Mouse (Mus musculus): ENCODE measurements around the gene Pigu. TPM values are rescaled to one million over a fixed set of nuclear protein-coding genes. Genes with fewer than 3 reads are reported as not detected.

Gene Pigu
- polyA plus RNA-seq, 1 experiment from 2014 or later, result 51.9 TPM

- H3K4me1 ChIP-seq (replicated peaks; ENCODE audit: insufficient read depth, low read length), result no peaks in the 10 kb centered on the region
- H3K9ac ChIP-seq (ENCODE audit: low read depth, low read length), result no peak overlapping the region
- TF ChIP-seq CTCF (IDR thresholded peaks at IDR 0.05; ENCODE audit: low read depth), result no peak
- H3K9me3 ChIP-seq (replicated peaks; ENCODE audit: low read length), result no peaks in the 10 kb centered on the region
- ATAC-seq (replicated peaks; ENCODE audit: low FRiP score, low read depth) (no peak), DNase-seq (ENCODE audit: low spot score) (no peak)
- H3K4me2 ChIP-seq (ENCODE audit: low read length), result no peak overlapping the region
- H3K36me3 ChIP-seq (ENCODE audit: insufficient read depth, low read length), result peaks cover 12% of the 10 kb centered on the region
- no peak overlapping the region for H3K4me3 ChIP-seq (replicated peaks; ENCODE audit: low read depth, low read length)
- no peak overlapping the region for H3K27ac ChIP-seq
- H3K27me3 ChIP-seq (ENCODE audit: insufficient read depth, low read length), result no peaks in the 10 kb centered on the region
Observed at GRCm38 (mm10) chr2:155328906-155329305, 28.3 kb downstream of the Pigu start.

- Histone ChIP-seq H3K27me3 (ENCODE audit: insufficient read depth, low read length) (no peaks in the 10 kb centered on the region), H3K4me1 (replicated peaks; ENCODE audit: insufficient read depth, low read length) (no peaks in the 10 kb centered on the region), H3K9ac (ENCODE audit: low read depth, low read length) (no peak overlapping the region), H3K4me3 (replicated peaks; ENCODE audit: low read depth, low read length) (no peak overlapping the region), H3K9me3 (replicated peaks; ENCODE audit: low read length) (no peaks in the 10 kb centered on the region), H3K36me3 (ENCODE audit: insufficient read depth, low read length) (peaks cover 9% of the 10 kb centered on the region), H3K4me2 (ENCODE audit: low read length) (no peak overlapping the region), H3K27ac (no peak overlapping the region)
- DNase-seq (ENCODE audit: low spot score) (no peak), ATAC-seq (replicated peaks; ENCODE audit: low FRiP score, low read depth) (no peak)
- WGBS, result 90% methylated on average over 5 of the region's 5 CpGs
- TF ChIP-seq CTCF (IDR thresholded peaks at IDR 0.05; ENCODE audit: low read depth), result no peak
Observed at GRCm38 (mm10) chr2:155327906-155328305, 29.3 kb downstream of the Pigu start.

- ATAC-seq (replicated peaks; ENCODE audit: low FRiP score, low read depth) (no peak), DNase-seq (ENCODE audit: low spot score) (no peak)
- Histone ChIP-seq H3K27ac (no peak overlapping the region), H3K36me3 (ENCODE audit: insufficient read depth, low read length) (peaks cover 9% of the 10 kb centered on the region), H3K27me3 (ENCODE audit: insufficient read depth, low read length) (no peaks in the 10 kb centered on the region), H3K9me3 (replicated peaks; ENCODE audit: low read length) (no peaks in the 10 kb centered on the region), H3K9ac (ENCODE audit: low read depth, low read length) (no peak overlapping the region), H3K4me3 (replicated peaks; ENCODE audit: low read depth, low read length) (no peak overlapping the region), H3K4me1 (replicated peaks; ENCODE audit: insufficient read depth, low read length) (no peaks in the 10 kb centered on the region), H3K4me2 (ENCODE audit: low read length) (no peak overlapping the region)
- TF ChIP-seq CTCF (IDR thresholded peaks at IDR 0.05; ENCODE audit: low read depth), result no peak
- WGBS, result 88% methylated on average over 4 of the region's 4 CpGs
Observed at GRCm38 (mm10) chr2:155326001-155326400, 31.2 kb downstream of the Pigu start.

- H3K9me3 ChIP-seq (replicated peaks; ENCODE audit: low read length), result no peaks in the 10 kb centered on the region
- H3K4me1 ChIP-seq (replicated peaks; ENCODE audit: insufficient read depth, low read length), result no peaks in the 10 kb centered on the region
- DNase-seq (ENCODE audit: low spot score) (no peak), ATAC-seq (replicated peaks; ENCODE audit: low FRiP score, low read depth) (no peak)
- no peaks in the 10 kb centered on the region for H3K27me3 ChIP-seq (ENCODE audit: insufficient read depth, low read length)
- 0 out of 2 replicates have a peak, but pooled peaks cover 3% of the 10 kb centered on the region for H3K36me3 ChIP-seq (ENCODE audit: insufficient read depth, low read length)
- no peak for TF ChIP-seq CTCF (IDR thresholded peaks at IDR 0.05; ENCODE audit: low read depth)
- WGBS, result 69% methylated on average over 5 of the region's 5 CpGs
- no peak overlapping the region for H3K4me3 ChIP-seq (replicated peaks; ENCODE audit: low read depth, low read length)
- H3K9ac ChIP-seq (ENCODE audit: low read depth, low read length), result no peak overlapping the region
- H3K27ac ChIP-seq, result no peak overlapping the region
- H3K4me2 ChIP-seq (ENCODE audit: low read length), result no peak overlapping the region
Observed at GRCm38 (mm10) chr2:155320596-155320995, 36.6 kb downstream of the Pigu start.

- Histone ChIP-seq H3K9ac (ENCODE audit: low read depth, low read length) (no peak overlapping the region), H3K4me3 (replicated peaks; ENCODE audit: low read depth, low read length) (no peak overlapping the region), H3K4me2 (ENCODE audit: low read length) (no peak overlapping the region), H3K9me3 (replicated peaks; ENCODE audit: low read length) (no peaks in the 10 kb centered on the region), H3K36me3 (ENCODE audit: insufficient read depth, low read length) (0 out of 2 replicates have a peak, but pooled peaks cover 3% of the 10 kb centered on the region), H3K4me1 (replicated peaks; ENCODE audit: insufficient read depth, low read length) (no peaks in the 10 kb centered on the region), H3K27me3 (ENCODE audit: insufficient read depth, low read length) (no peaks in the 10 kb centered on the region), H3K27ac (no peak overlapping the region)
- ATAC-seq (replicated peaks; ENCODE audit: low FRiP score, low read depth), result no peak
- TF ChIP-seq CTCF (IDR thresholded peaks at IDR 0.05; ENCODE audit: low read depth), result no peak
- DNase-seq (ENCODE audit: low spot score), result no peak
- 92% methylated on average over 2 of the region's 2 CpGs for WGBS
Observed at GRCm38 (mm10) chr2:155318618-155319017, 38.6 kb downstream of the Pigu start.

GRCm38 (mm10) chr2:155313671-155314070 lies 43.6 kb downstream of the Pigu start:
- WGBS, result 28% methylated on average over 6 of the region's 6 CpGs
- Histone ChIP-seq H3K4me1 (replicated peaks; ENCODE audit: insufficient read depth, low read length) (no peaks in the 10 kb centered on the region), H3K4me2 (ENCODE audit: low read length) (no peak overlapping the region), H3K36me3 (ENCODE audit: insufficient read depth, low read length) (peaks cover 11% of the 10 kb centered on the region; the same call in 1 of the 2 replicates), H3K4me3 (replicated peaks; ENCODE audit: low read depth, low read length) (no peak overlapping the region), H3K27ac (no peak overlapping the region), H3K9ac (ENCODE audit: low read depth, low read length) (no peak overlapping the region), H3K9me3 (replicated peaks; ENCODE audit: low read length) (no peaks in the 10 kb centered on the region), H3K27me3 (ENCODE audit: insufficient read depth, low read length) (no peaks in the 10 kb centered on the region)
- no peak for TF ChIP-seq CTCF (IDR thresholded peaks at IDR 0.05; ENCODE audit: low read depth)
- DNase-seq (ENCODE audit: low spot score) (no peak), ATAC-seq (replicated peaks; ENCODE audit: low FRiP score, low read depth) (no peak)

GRCm38 (mm10) chr2:155308936-155309592 lies 48.2 kb downstream of the Pigu start:
- no peak for ATAC-seq (replicated peaks; ENCODE audit: low FRiP score, low read depth)
- no peaks in the 10 kb centered on the region for H3K9me3 ChIP-seq (replicated peaks; ENCODE audit: low read length)
- H3K27ac ChIP-seq, result peak overlapping the region; percentile 57
- H3K36me3 ChIP-seq (ENCODE audit: insufficient read depth, low read length), result peaks cover 25% of the 10 kb centered on the region; the same call in 1 of the 2 replicates
- DNase-seq (ENCODE audit: low spot score), result peak; percentile 66
- no peak overlapping the region for H3K4me3 ChIP-seq (replicated peaks; ENCODE audit: low read depth, low read length)
- no peak overlapping the region for H3K4me2 ChIP-seq (ENCODE audit: low read length)
- TF ChIP-seq CTCF (IDR thresholded peaks at IDR 0.05; ENCODE audit: low read depth), result peak; percentile 59
- WGBS, result 31% methylated on average over 3 of the region's 3 CpGs
- no peaks in the 10 kb centered on the region for H3K4me1 ChIP-seq (replicated peaks; ENCODE audit: insufficient read depth, low read length)
- no peaks in the 10 kb centered on the region for H3K27me3 ChIP-seq (ENCODE audit: insufficient read depth, low read length)
- H3K9ac ChIP-seq (ENCODE audit: low read depth, low read length), result no peak overlapping the region

All from kidney, postnatal 0 days (tissue).